Mouse (Mus musculus) E14TG2a.4 (cell line): ENCODE results near the gene Ahcyl1.

ENCODE experiments used
- H3K27me3 ChIP-seq: 2 replicates; pipeline ENCODE4 v1.6.1; 2014; ENCODE audit warnings: low read length, control low read depth; ENCODE audit not compliant: insufficient read depth
- H3K36me3 ChIP-seq: 2 replicates; pipeline ENCODE4 v1.6.1; 2014; ENCODE audit warnings: low read length, control low read depth; ENCODE audit not compliant: insufficient read depth
- H3K4me1 ChIP-seq: replicated peaks from 2 replicates; pipeline ENCODE4 v1.6.1; 2014; ENCODE audit warnings: low read depth, low read length, control low read depth
- H3K4me3 ChIP-seq: replicated peaks from 2 replicates; pipeline ENCODE4 v1.5.1; 2014; ENCODE audit warnings: mild to moderate bottlenecking, low read length
- H3K9me3 ChIP-seq: 2 replicates; pipeline ENCODE4 v1.6.1; 2014; ENCODE audit warnings: low read length, control low read depth
- CTCF ChIP-seq: conservative IDR thresholded peaks from 2 replicates; pipeline ENCODE4 v1.5.1; 2014; ENCODE audit warnings: low read length
- NANOG ChIP-seq: IDR thresholded peaks from 2 replicates; pipeline ENCODE4 v1.6.1; 2014; ENCODE audit warnings: borderline replicate concordance, low read length, mixed read lengths
- POU5F1 ChIP-seq: IDR thresholded peaks from 2 replicates; pipeline ENCODE4 v1.6.1; 2014; ENCODE audit warnings: low read length, borderline replicate concordance

The Ahcyl1 gene

GRCm38 (mm10) chr3:107624424-107624823 is 71.9 kb downstream of the Ahcyl1 start:
- Histone ChIP-seq H3K9me3 (no peaks in the 10 kb centered on the region), H3K4me1 (no peaks in the 10 kb centered on the region; the same call in 1 of the 2 replicates), H3K4me3 (no peak overlapping the region), H3K36me3 (peaks cover 96% of the 10 kb centered on the region), H3K27me3 (no peaks in the 10 kb centered on the region)
- TF ChIP-seq POU5F1 = no peak

GRCm38 (mm10) chr3:107622537-107622936 is 73.8 kb downstream of the Ahcyl1 start:
- Histone ChIP-seq H3K4me1 (no peaks in the 10 kb centered on the region; the same call in 1 of the 2 replicates), H3K4me3 (no peak overlapping the region)
- TF ChIP-seq CTCF (no peak), POU5F1 (no peak), NANOG (no peak)

GRCm38 (mm10) chr3:107621286-107622075 is 74.9 kb downstream of the Ahcyl1 start:
- Histone ChIP-seq H3K4me3 (no peak overlapping the region), H3K27me3 (no peaks in the 10 kb centered on the region), H3K4me1 (peaks cover 8% of the 10 kb centered on the region; the same call in 1 of the 2 replicates), H3K9me3 (no peaks in the 10 kb centered on the region), H3K36me3 (peaks cover 98% of the 10 kb centered on the region)
- TF ChIP-seq POU5F1 (no peak), CTCF (no peak), NANOG (no peak)

More at GRCm38 (mm10) chr3:107622537-107622936, 73.8 kb downstream of the Ahcyl1 start:
- peaks cover 98% of the 10 kb centered on the region for H3K36me3 ChIP-seq
- H3K27me3 ChIP-seq = no peaks in the 10 kb centered on the region
- no peaks in the 10 kb centered on the region for H3K9me3 ChIP-seq

DNA sequence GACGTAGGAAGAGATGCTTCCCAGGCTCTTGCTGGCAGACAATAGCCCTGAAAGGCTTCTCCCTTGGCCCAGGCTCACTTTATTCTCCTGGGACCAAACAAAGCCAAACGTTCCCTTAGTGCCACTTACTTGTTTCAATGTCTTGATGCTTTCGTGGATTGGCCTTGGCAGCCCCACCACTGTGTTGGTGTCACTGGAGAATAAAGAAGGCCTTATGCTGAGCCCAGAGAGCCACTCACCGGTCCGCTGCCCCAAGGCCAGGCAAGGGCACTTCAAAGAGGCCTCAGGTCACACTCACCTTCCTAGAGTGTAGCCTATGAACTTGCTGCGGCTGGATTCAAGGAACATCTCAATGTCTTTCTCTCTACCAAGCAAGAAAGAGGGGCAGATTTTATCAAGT is 76.4 kb downstream of the Ahcyl1 start:
- Histone ChIP-seq H3K27me3 (no peaks in the 10 kb centered on the region), H3K4me1 (peaks cover 9% of the 10 kb centered on the region; the same call in 1 of the 2 replicates), H3K4me3 (no peak overlapping the region), H3K36me3 (peaks cover 98% of the 10 kb centered on the region), H3K9me3 (no peaks in the 10 kb centered on the region)
- no peak for TF ChIP-seq POU5F1
- TF ChIP-seq CTCF = no peak
- no peak for TF ChIP-seq NANOG

DNA sequence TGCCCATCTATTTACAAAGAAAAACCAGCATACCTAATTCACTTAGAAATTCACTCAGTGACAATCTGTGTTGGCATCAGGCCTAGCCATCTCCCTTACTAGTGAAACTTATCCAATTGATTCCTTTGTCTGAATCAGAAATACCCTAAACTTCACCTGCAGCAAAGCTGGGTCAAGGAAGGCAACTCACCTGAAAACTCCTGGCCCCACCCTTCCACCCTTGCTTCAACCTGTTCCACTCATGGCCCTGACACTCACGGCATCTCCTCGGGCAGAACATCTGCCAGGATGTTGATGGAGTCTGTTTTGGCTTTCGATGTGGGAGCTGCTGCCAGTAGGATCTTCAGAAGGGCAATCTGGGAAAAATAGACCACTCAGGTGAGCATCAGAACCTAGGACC is 78.6 kb downstream of the Ahcyl1 start:
- TF ChIP-seq NANOG = no peak
- no peak for TF ChIP-seq CTCF
- no peak for TF ChIP-seq POU5F1
- H3K4me1 ChIP-seq = peaks cover 13% of the 10 kb centered on the region; the same call in 1 of the 2 replicates
- no peaks in the 10 kb centered on the region for H3K27me3 ChIP-seq
- peaks cover 98% of the 10 kb centered on the region for H3K36me3 ChIP-seq
- no peaks in the 10 kb centered on the region for H3K9me3 ChIP-seq
- H3K4me3 ChIP-seq = no peak overlapping the region
